Mouse (Mus musculus) testis, adult 2 months (tissue): Measurements from ENCODE around the gene Coch. TPM values are rescaled to one million over a fixed set of nuclear protein-coding genes. Genes with fewer than 3 reads are reported as not detected.
"Not testable (repeated sequence)": the region's sequence is repeated elsewhere in the genome, so short reads cannot be mapped to it uniquely, and the experiment has no call there.

Experiments
- H3K27ac ChIP-seq: fragments of 200-500 bp; 2 replicates; pipeline ENCODE4 v1.5.1; 2012; ENCODE audit warnings: low read depth, low read length; ENCODE audit not compliant: control insufficient read depth, insufficient read depth
- H3K27me3 ChIP-seq: fragments of 200-500 bp; 2 replicates; pipeline ENCODE4 v1.6.1; 2012; ENCODE audit warnings: mild to moderate bottlenecking, low read length, moderate library complexity; ENCODE audit not compliant: control insufficient read depth, insufficient read depth
- H3K36me3 ChIP-seq: fragments of 200-500 bp; 2 replicates; pipeline ENCODE4 v1.6.1; 2012; ENCODE audit warnings: mild to moderate bottlenecking, low read length; ENCODE audit not compliant: control insufficient read depth, insufficient read depth
- H3K4me1 ChIP-seq: fragments of 200-500 bp; 2 replicates; pipeline ENCODE4 v1.6.1; 2012; ENCODE audit warnings: low read length; ENCODE audit not compliant: control insufficient read depth, insufficient read depth
- H3K4me3 ChIP-seq: fragments of 200-500 bp; 2 replicates; pipeline ENCODE4 v1.5.1; 2012; ENCODE audit warnings: low read depth, mild to moderate bottlenecking, low read length, moderate library complexity, mixed read lengths; ENCODE audit not compliant: control insufficient read depth
- CTCF ChIP-seq: fragments of 200-500 bp; IDR thresholded peaks from 2 replicates; pipeline ENCODE4 v1.5.1; 2012; ENCODE audit warnings: low read depth, mild to moderate bottlenecking, inconsistent platforms, low read length, moderate library complexity; ENCODE audit not compliant: control insufficient read depth, insufficient read depth, insufficient replicate concordance
- POLR2A ChIP-seq: fragments of 200-500 bp; IDR thresholded peaks from 2 replicates; pipeline ENCODE4 v1.6.1; 2012; ENCODE audit warnings: low read depth, mild to moderate bottlenecking, inconsistent platforms, low read length, moderate library complexity; ENCODE audit not compliant: control insufficient read depth
- polyA plus RNA-seq: library from polyadenylated mRNA; depleted of rRNA; stranded (reverse); fragments of >200 nt; gene quantifications from 2 replicates; pipeline ENCODE4 v1.2.3, GENCODE M21; 2012

Coch gene
- polyA plus RNA-seq, 1 experiment: 0.47 TPM

GRCm38 (mm10) chr12:51572651-51573050 is 20.5 kb upstream of the Coch start:
- no peak for TF ChIP-seq POLR2A
- TF ChIP-seq CTCF: no peak
- H3K27me3 ChIP-seq: no peaks in the 10 kb centered on the region
- H3K36me3 ChIP-seq: no peaks in the 10 kb centered on the region
- H3K27ac ChIP-seq: no peak overlapping the region
- no peak overlapping the region for H3K4me3 ChIP-seq
- H3K4me1 ChIP-seq: no peaks in the 10 kb centered on the region; the same call in 1 of the 2 replicates

- not testable (repeated sequence) for H3K27ac ChIP-seq, H3K27me3 ChIP-seq, H3K4me3 ChIP-seq, H3K4me1 ChIP-seq, H3K36me3 ChIP-seq
Measured at GRCm38 (mm10) chr12:51577816-51578215, 15.3 kb upstream of the Coch start.

- Histone ChIP-seq H3K4me3 (no peak overlapping the region), H3K27me3 (no peaks in the 10 kb centered on the region; the same call in 1 of the 2 replicates), H3K27ac (no peak overlapping the region), H3K36me3 (no peaks in the 10 kb centered on the region), H3K4me1 (peaks cover 7% of the 10 kb centered on the region)
- TF ChIP-seq POLR2A: no peak
- TF ChIP-seq CTCF: no peak
Measured at GRCm38 (mm10) chr12:51589263-51589662, 3.9 kb upstream of the Coch start.

GRCm38 (mm10) chr12:51591921-51592320 is 1.2 kb upstream of the Coch start:
- H3K4me3 ChIP-seq: no peak overlapping the region
- no peaks in the 10 kb centered on the region; the same call in 1 of the 2 replicates for H3K27me3 ChIP-seq
- TF ChIP-seq POLR2A (no peak), CTCF (no peak)
- peaks cover 7% of the 10 kb centered on the region for H3K4me1 ChIP-seq
- H3K36me3 ChIP-seq: no peaks in the 10 kb centered on the region
- H3K27ac ChIP-seq: no peak overlapping the region

GRCm38 (mm10) chr12:51592888-51593228 is 283 bp upstream of the Coch start:
- no peak overlapping the region for H3K27ac ChIP-seq
- peaks cover 7% of the 10 kb centered on the region for H3K4me1 ChIP-seq
- H3K36me3 ChIP-seq: no peaks in the 10 kb centered on the region
- H3K4me3 ChIP-seq: peak overlapping the region; percentile 17; the same call in 1 of the 2 replicates
- H3K27me3 ChIP-seq: no peaks in the 10 kb centered on the region; the same call in 1 of the 2 replicates
- TF ChIP-seq CTCF (no peak), POLR2A (no peak)

GRCm38 (mm10) chr12:51594030-51594470 is 909 bp downstream of the Coch start:
- TF ChIP-seq POLR2A: no peak
- no peak for TF ChIP-seq CTCF
- H3K36me3 ChIP-seq: no peaks in the 10 kb centered on the region
- peak overlapping the region; percentile 75 for H3K4me3 ChIP-seq
- no peak overlapping the region for H3K27ac ChIP-seq
- H3K4me1 ChIP-seq: peaks cover 7% of the 10 kb centered on the region
- H3K27me3 ChIP-seq: no peaks in the 10 kb centered on the region; the same call in 1 of the 2 replicates

- no peaks in the 10 kb centered on the region for H3K36me3 ChIP-seq
- no peak for TF ChIP-seq CTCF
- TF ChIP-seq POLR2A: no peak
- H3K27ac ChIP-seq: no peak overlapping the region
- H3K4me3 ChIP-seq: no peak overlapping the region
- H3K27me3 ChIP-seq: no peaks in the 10 kb centered on the region
- no peaks in the 10 kb centered on the region for H3K4me1 ChIP-seq
Measured at GRCm38 (mm10) chr12:51603306-51603705, 10.2 kb downstream of the Coch start.

GRCm38 (mm10) chr12:51606138-51606537 is 13.0 kb downstream of the Coch start:
- TF ChIP-seq CTCF (no peak), POLR2A (no peak)
- H3K36me3 ChIP-seq: no peaks in the 10 kb centered on the region
- H3K27ac ChIP-seq: no peak overlapping the region
- H3K4me3 ChIP-seq: no peak overlapping the region
- H3K27me3 ChIP-seq: no peaks in the 10 kb centered on the region
- no peaks in the 10 kb centered on the region for H3K4me1 ChIP-seq
